In the genomic region with DNA sequence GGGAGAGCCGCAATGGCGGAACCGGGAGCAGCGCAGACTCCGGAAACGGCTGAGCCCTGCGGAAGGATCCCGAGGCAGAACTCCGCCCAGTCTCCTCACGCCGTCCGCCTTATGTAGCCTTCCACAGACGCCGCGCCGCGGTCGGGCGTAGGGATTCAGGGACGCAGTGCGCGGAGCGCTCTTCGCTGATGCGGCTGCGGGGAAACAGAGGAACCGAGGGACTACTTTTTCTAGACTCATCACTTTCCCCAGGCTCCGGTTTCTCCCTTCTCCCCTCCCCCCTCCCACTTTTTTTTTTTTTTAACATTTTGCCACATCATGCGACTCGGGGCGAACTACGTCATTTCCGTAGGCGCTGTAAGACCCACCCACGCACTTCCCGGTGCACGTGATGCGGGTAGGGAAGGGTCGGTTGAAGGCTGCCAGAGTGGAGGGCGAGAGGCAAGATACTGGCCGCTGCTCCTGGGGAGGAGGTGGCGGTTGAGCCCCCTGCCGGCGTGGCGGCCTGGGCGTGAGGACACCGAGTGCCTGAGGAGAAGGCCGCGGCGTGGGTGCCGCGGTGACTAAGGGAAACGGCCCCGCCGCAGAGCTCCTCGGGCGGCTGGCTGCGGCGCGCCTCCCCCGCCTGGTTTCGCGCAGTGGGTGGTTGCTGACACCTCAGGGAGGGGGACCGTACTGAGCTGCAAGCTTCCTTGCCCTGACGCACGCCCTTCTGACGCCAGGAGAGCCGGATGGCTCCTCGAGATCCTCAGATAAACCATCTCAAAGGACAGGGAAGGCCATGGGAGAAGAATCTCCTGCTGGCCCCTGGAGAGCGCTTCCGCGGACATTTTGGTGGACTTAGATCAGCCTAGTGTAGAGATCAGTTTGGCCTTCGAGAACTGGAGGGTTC, we compare ENCODE assay signal across 7 mouse cellular contexts. TPM values are rescaled to one million over a fixed set of nuclear protein-coding genes. Genes with fewer than 3 reads are reported as not detected.
DNase-seq lines count a peak whose midpoint lies in the region; ATAC-seq and TF ChIP-seq lines count a peak whose summit lies in the region.

A gene (minus strand): TSS at position 86 of the 892 bp plus-strand sequence.

- DNase-seq in adrenal gland, postnatal 10 days = peak; percentile 97
- peak; percentile 96 for DNase-seq in embryonic facial prominence, embryonic 10.5 days (ENCODE audit: low spot score)
- peak; percentile 87 for DNase-seq in gonadal fat pad, adult 2 months (ENCODE audit: low read depth)
- peak; percentile 97 for DNase-seq in left cerebral cortex, postnatal 4 days

- TF ChIP-seq POLR2A in small intestine, adult 2 months (IDR thresholded peaks at IDR 0.05; ENCODE audit: low read depth, low read length) = peak; percentile 96

- WGBS in embryonic facial prominence, embryonic 10.5 days = under 1% methylated on average over 73 of the region's 73 CpGs
- under 1% methylated on average over 73 of the region's 73 CpGs for WGBS in intestine, postnatal 0 days
- WGBS in midbrain, embryonic 12.5 days = under 1% methylated on average over 72 of the region's 73 CpGs
- WGBS in small intestine, adult 2 months = 1% methylated on average over 73 of the region's 73 CpGs

- H3K9ac ChIP-seq in intestine, postnatal 0 days (ENCODE audit: low read depth, low read length) = peak within 1 kb of the TSS; percentile 92
- peak within 1 kb of the TSS; percentile 96 for H3K9ac ChIP-seq in midbrain, embryonic 12.5 days (replicated peaks)

- H3K4me2 ChIP-seq in intestine, postnatal 0 days (replicated peaks; ENCODE audit: low read depth) = peak within 1 kb of the TSS; percentile 77
- peak within 1 kb of the TSS; percentile 96 for H3K4me2 ChIP-seq in midbrain, embryonic 12.5 days (replicated peaks)

- ATAC-seq in intestine, postnatal 0 days = peak; percentile 91
- peak; percentile 97 for ATAC-seq in midbrain, embryonic 12.5 days (ENCODE audit: low FRiP score, low read depth)

- peak within 1 kb of the TSS; percentile 96 for H3K27ac ChIP-seq in embryonic facial prominence, embryonic 10.5 days (replicated peaks)
- H3K27ac ChIP-seq in intestine, postnatal 0 days (ENCODE audit: low read depth, low read length) = peak within 1 kb of the TSS; percentile 98
- H3K27ac ChIP-seq in midbrain, embryonic 12.5 days (replicated peaks) = peak within 1 kb of the TSS; percentile 94
- H3K27ac ChIP-seq in small intestine, adult 2 months (ENCODE audit: insufficient read depth, low read depth, low read length) = peak within 1 kb of the TSS; percentile 96

- H3K27me3 ChIP-seq in embryonic facial prominence, embryonic 10.5 days (replicated peaks; ENCODE audit: low read depth, poor library complexity, severe bottlenecking) = no peaks in the 10 kb centered on the region
- no peaks in the 10 kb centered on the region for H3K27me3 ChIP-seq in intestine, postnatal 0 days (replicated peaks; ENCODE audit: control insufficient read depth, insufficient read depth, low read length)
- H3K27me3 ChIP-seq in midbrain, embryonic 12.5 days = no peaks in the 10 kb centered on the region
- no peaks in the 10 kb centered on the region for H3K27me3 ChIP-seq in small intestine, adult 2 months (ENCODE audit: control insufficient read depth, insufficient read depth, low read length)

- H3K9me3 ChIP-seq in embryonic facial prominence, embryonic 10.5 days = no peaks in the 10 kb centered on the region
- no peaks in the 10 kb centered on the region for H3K9me3 ChIP-seq in intestine, postnatal 0 days (ENCODE audit: control insufficient read depth)
- H3K9me3 ChIP-seq in midbrain, embryonic 12.5 days = no peaks in the 10 kb centered on the region

- H3K4me1 ChIP-seq in embryonic facial prominence, embryonic 10.5 days = peaks cover 27% of the 10 kb centered on the region
- H3K4me1 ChIP-seq in intestine, postnatal 0 days (replicated peaks; ENCODE audit: control insufficient read depth, insufficient read depth, low read length) = peaks cover 10% of the 10 kb centered on the region; the same call in 1 of the 2 replicates
- H3K4me1 ChIP-seq in midbrain, embryonic 12.5 days = peaks cover 30% of the 10 kb centered on the region
- peaks cover 6% of the 10 kb centered on the region; the same call in 1 of the 2 replicates for H3K4me1 ChIP-seq in small intestine, adult 2 months (ENCODE audit: control insufficient read depth, insufficient read depth, insufficient read length, low read length)

- peak; percentile 77 for TF ChIP-seq CTCF in intestine, postnatal 0 days (IDR thresholded peaks at IDR 0.05; ENCODE audit: low read depth)
- TF ChIP-seq CTCF in small intestine, adult 2 months (IDR thresholded peaks at IDR 0.05; ENCODE audit: extremely low read depth, insufficient read length, insufficient replicate concordance, low read depth, low read length) = no peak

- H3K36me3 ChIP-seq in embryonic facial prominence, embryonic 10.5 days (replicated peaks) = peaks cover 8% of the 10 kb centered on the region
- no peaks in the 10 kb centered on the region for H3K36me3 ChIP-seq in intestine, postnatal 0 days (ENCODE audit: control insufficient read depth, insufficient read depth)
- no peaks in the 10 kb centered on the region for H3K36me3 ChIP-seq in midbrain, embryonic 12.5 days
- peaks cover 4% of the 10 kb centered on the region; the same call in 1 of the 2 replicates for H3K36me3 ChIP-seq in small intestine, adult 2 months (ENCODE audit: control insufficient read depth, insufficient read depth, low read length)

- H3K4me3 ChIP-seq in embryonic facial prominence, embryonic 10.5 days = peak within 1 kb of the TSS; percentile 71
- H3K4me3 ChIP-seq in intestine, postnatal 0 days (ENCODE audit: low read depth, low read length) = peak within 1 kb of the TSS; percentile 85
- H3K4me3 ChIP-seq in midbrain, embryonic 12.5 days = peak within 1 kb of the TSS; percentile 97
- H3K4me3 ChIP-seq in small intestine, adult 2 months (ENCODE audit: low read depth, low read length) = peak within 1 kb of the TSS; percentile 79

- intact Hi-C loops in left cerebral cortex, postnatal 4 days (cut with DNase I) = no loop called here

RNA-seq across cellular contexts. Expression of the gene that starts here (rescaled TPM):
- total RNA-seq in adrenal gland, postnatal 10 days (2021) = 100 to 1,000 TPM; 204 to 229 TPM
- 132 and 137 TPM in 2 replicates for polyA plus RNA-seq in embryonic facial prominence, embryonic 10.5 days (2016; fragmentation: Nextera tagmentation; extraction: Ambion mirVana)
- 97.4 and 112 TPM in 2 replicates for polyA plus RNA-seq in gonadal fat pad, adult 2 months (2012; rRNA removed)
- 87.3 and 95.2 TPM in 2 replicates for polyA plus RNA-seq in intestine, postnatal 0 days (2015; fragmentation: Nextera tagmentation; extraction: Ambion mirVana)
- 100 to 1,000 TPM; 373 to 393 TPM for total RNA-seq in left cerebral cortex, postnatal 4 days (2021)
- polyA plus RNA-seq in midbrain, embryonic 12.5 days (2016; fragmentation: Nextera tagmentation; extraction: Ambion mirVana) = 165 and 169 TPM in 2 replicates
- 27.0 and 74.8 TPM in 2 replicates for polyA plus RNA-seq in small intestine, adult 2 months (2012; rRNA removed)

Comparison
In these comparisons a context has a peak if more than half of its experiments do, and no peak if none do; other contexts are left out.
1. Peak in every context shown above with its lines: DNase-seq, ATAC-seq, H3K4me3 ChIP-seq and H3K27ac ChIP-seq.